Mouse (Mus musculus): ENCODE measurements around the gene Cntnap5a.

DNA sequence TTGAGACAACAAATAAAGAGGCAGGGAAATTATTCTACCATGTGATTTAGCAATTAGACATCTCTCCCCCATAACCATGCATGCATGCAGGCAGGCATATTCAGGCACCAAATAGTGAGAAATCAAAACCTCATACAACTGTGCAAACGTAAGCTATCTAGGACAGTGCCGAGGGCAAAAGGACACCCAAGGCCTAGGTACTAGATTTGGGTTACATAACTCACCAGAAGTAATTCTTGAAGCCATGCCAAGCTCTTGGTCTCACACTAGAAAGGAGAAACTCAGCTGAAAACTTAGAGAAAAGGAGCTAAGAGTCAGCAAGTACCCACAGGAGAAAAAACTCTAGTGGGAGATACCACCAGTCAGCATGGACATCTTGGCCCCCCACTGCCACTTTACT, 499.9 kb downstream of the Cntnap5a start:
- TF ChIP-seq REST (IDR thresholded peaks at IDR 0.05; ENCODE audit: insufficient read depth, insufficient read length): no peak
- TF ChIP-seq POLR2A (IDR thresholded peaks at IDR 0.05; ENCODE audit: insufficient read length, low read depth): no peak
- no peak for TF ChIP-seq E2F4 (IDR thresholded peaks at IDR 0.05; ENCODE audit: insufficient read depth)
- TF ChIP-seq TCF12 (IDR thresholded peaks at IDR 0.05; ENCODE audit: insufficient read depth, poor library complexity, severe bottlenecking): no peak
- TF ChIP-seq MAX (IDR thresholded peaks at IDR 0.05; ENCODE audit: low read depth): no peak
- TF ChIP-seq SRF (IDR thresholded peaks at IDR 0.05; ENCODE audit: control insufficient read depth, insufficient read length, low read depth): no peak
- TF ChIP-seq USF1 (IDR thresholded peaks at IDR 0.05; ENCODE audit: low read depth): no peak
- TF ChIP-seq MYOD1 (IDR thresholded peaks at IDR 0.05; ENCODE audit: control insufficient read depth in 1 of 3, insufficient read length in 2 of 3, low read depth in 2 of 3): no peak
- no peak for TF ChIP-seq CEBPB (IDR thresholded peaks at IDR 0.05; ENCODE audit: insufficient read depth, poor library complexity, severe bottlenecking)
- no peak for TF ChIP-seq MYOG (IDR thresholded peaks at IDR 0.05; ENCODE audit: control insufficient read depth in 1 of 3, insufficient read depth in 1 of 3, insufficient read length in 2 of 3, low read depth in 2 of 3)
- no peak for TF ChIP-seq TCF3 (IDR thresholded peaks at IDR 0.05; ENCODE audit: insufficient read length, low read depth)
- no peak for TF ChIP-seq POLR2AphosphoS2 (IDR thresholded peaks at IDR 0.05; ENCODE audit: insufficient read length, low read depth)

Measured in myocyte (in vitro differentiated cells).